Mouse (Mus musculus) E14TG2a.4 (cell line): ENCODE results near the gene Sprr2a2.
"Not testable (repeated sequence)": the region's sequence is repeated elsewhere in the genome, so short reads cannot be mapped to it uniquely, and the experiment has no call there.

ENCODE experiments used
- CTCF ChIP-seq: conservative IDR thresholded peaks from 2 replicates; pipeline ENCODE4 v1.5.1; 2014; ENCODE audit warnings: low read length
- POU5F1 ChIP-seq: IDR thresholded peaks from 2 replicates; pipeline ENCODE4 v1.6.1; 2014; ENCODE audit warnings: low read length, borderline replicate concordance

- not testable (repeated sequence) for TF ChIP-seq CTCF, POU5F1
Observed at GRCm38 (mm10) chr3:92246245-92246644, 30.5 kb downstream of the Sprr2a2 start.
